Mouse (Mus musculus): ENCODE measurements at regions not wholly inside any gene's neighbourhood (a gene's known extent, or its start where the extent isn't known, plus 50 kb on each side); places are given as distances from the start of the nearest gene placed in this dataset.

GRCm38 (mm10) chr8:30946154-30947065 lies 2482.1 kb upstream of the 5930422O12Rik start:
- no peak for DNase-seq

- DNase-seq = no peak
Measured at GRCm38 (mm10) chr8:30952818-30953217, 2475.7 kb upstream of the 5930422O12Rik start.

GRCm38 (mm10) chr8:30959436-30960180 lies 2468.9 kb upstream of the 5930422O12Rik start:
- DNase-seq = no peak

- no peak for DNase-seq
Measured at GRCm38 (mm10) chr8:30960486-30960885, 2468.0 kb upstream of the 5930422O12Rik start.

GRCm38 (mm10) chr8:30962207-30962606 lies 2466.3 kb upstream of the 5930422O12Rik start:
- DNase-seq = no peak

- DNase-seq = no peak
Measured at GRCm38 (mm10) chr8:30982814-30983213, 2445.7 kb upstream of the 5930422O12Rik start.

GRCm38 (mm10) chr8:30988051-30988450 lies 2440.5 kb upstream of the 5930422O12Rik start:
- DNase-seq = no peak

GRCm38 (mm10) chr8:30998657-30999056 lies 2429.9 kb upstream of the 5930422O12Rik start:
- DNase-seq = no peak

- no peak for DNase-seq
Measured at GRCm38 (mm10) chr8:31000120-31000519, 2428.4 kb upstream of the 5930422O12Rik start.

- DNase-seq = no peak
Measured at GRCm38 (mm10) chr8:31001980-31002730, 2426.4 kb upstream of the 5930422O12Rik start.

- DNase-seq = no peak
Measured at GRCm38 (mm10) chr8:31008309-31008708, 2420.2 kb upstream of the 5930422O12Rik start.

- DNase-seq = no peak
Measured at GRCm38 (mm10) chr8:31012068-31012467, 2416.4 kb upstream of the 5930422O12Rik start.

- peak; percentile 72 for DNase-seq
Measured at GRCm38 (mm10) chr8:31031721-31032591, 2396.6 kb upstream of the 5930422O12Rik start.

GRCm38 (mm10) chr8:31033281-31033680 lies 2395.2 kb upstream of the 5930422O12Rik start:
- peak; percentile 96 for DNase-seq

GRCm38 (mm10) chr8:31036892-31037291 lies 2391.6 kb upstream of the 5930422O12Rik start:
- no peak for DNase-seq
